Mouse (Mus musculus): ENCODE measurements around the gene Fmn2. TPM values are rescaled to one million over a fixed set of nuclear protein-coding genes. Genes with fewer than 3 reads are reported as not detected.

The Fmn2 gene
- total RNA-seq, 2 experiments from 2014 or later, result 62.8 to 76.8 TPM

- DNase-seq (ENCODE audit: low spot score in 2 of 2), result no peak
- no peak for TF ChIP-seq CTCF (conservative IDR thresholded peaks at IDR 0.05)
- Histone ChIP-seq H3K4me3 (no peak overlapping the region), H3K27ac (no peak overlapping the region)
These were observed 202.3 kb downstream of the Fmn2 start for GRCm38 (mm10) chr1:174703909-174704308.

GRCm38 (mm10) chr1:174719729-174720458, 218.3 kb downstream of the Fmn2 start:
- TF ChIP-seq CTCF (conservative IDR thresholded peaks at IDR 0.05), result no peak

GRCm38 (mm10) chr1:174728771-174729170, 227.1 kb downstream of the Fmn2 start:
- no peak for TF ChIP-seq CTCF (conservative IDR thresholded peaks at IDR 0.05)
- no peak for DNase-seq (ENCODE audit: low spot score in 2 of 2)
- Histone ChIP-seq H3K27ac (no peak overlapping the region), H3K4me3 (no peak overlapping the region)

More at GRCm38 (mm10) chr1:174719729-174720458, 218.3 kb downstream of the Fmn2 start:
- Histone ChIP-seq H3K4me3 (no peak overlapping the region), H3K27ac (no peak overlapping the region)
- DNase-seq (ENCODE audit: low spot score in 2 of 2), result no peak

GRCm38 (mm10) chr1:174732715-174733114, 231.1 kb downstream of the Fmn2 start:
- Histone ChIP-seq H3K27ac (no peak overlapping the region), H3K4me3 (no peak overlapping the region)
- TF ChIP-seq CTCF (conservative IDR thresholded peaks at IDR 0.05), result no peak
- DNase-seq (ENCODE audit: low spot score in 2 of 2), result no peak

- Histone ChIP-seq H3K4me3 (no peak overlapping the region), H3K27ac (no peak overlapping the region)
- TF ChIP-seq CTCF (conservative IDR thresholded peaks at IDR 0.05), result no peak
- no peak for DNase-seq (ENCODE audit: low spot score in 2 of 2)
These were observed 237.3 kb downstream of the Fmn2 start for GRCm38 (mm10) chr1:174738958-174739357.

- H3K27ac ChIP-seq, result no peak overlapping the region
- H3K4me3 ChIP-seq, result no peak overlapping the region
- no peak for DNase-seq (ENCODE audit: low spot score in 2 of 2)
- TF ChIP-seq CTCF (conservative IDR thresholded peaks at IDR 0.05), result no peak
These were observed 241.0 kb downstream of the Fmn2 start for GRCm38 (mm10) chr1:174742667-174743066.

GRCm38 (mm10) chr1:174748520-174748919, 246.9 kb downstream of the Fmn2 start:
- TF ChIP-seq CTCF (conservative IDR thresholded peaks at IDR 0.05), result no peak

GRCm38 (mm10) chr1:174750893-174751461, 249.4 kb downstream of the Fmn2 start:
- H3K27ac ChIP-seq, result no peak overlapping the region
- no peak for TF ChIP-seq CTCF (conservative IDR thresholded peaks at IDR 0.05)
- no peak overlapping the region for H3K4me3 ChIP-seq
- no peak for DNase-seq (ENCODE audit: low spot score in 2 of 2)

More at GRCm38 (mm10) chr1:174748520-174748919, 246.9 kb downstream of the Fmn2 start:
- no peak overlapping the region for H3K4me3 ChIP-seq
- H3K27ac ChIP-seq, result no peak overlapping the region
- no peak for DNase-seq (ENCODE audit: low spot score in 2 of 2)

- no peak overlapping the region for H3K27ac ChIP-seq
- no peak overlapping the region for H3K4me3 ChIP-seq
- TF ChIP-seq CTCF (conservative IDR thresholded peaks at IDR 0.05), result no peak
- DNase-seq (ENCODE audit: low spot score in 2 of 2), result no peak
These were observed 257.7 kb downstream of the Fmn2 start for GRCm38 (mm10) chr1:174759354-174759753.

GRCm38 (mm10) chr1:174765757-174766156, 264.1 kb downstream of the Fmn2 start:
- H3K27ac ChIP-seq, result no peak overlapping the region
- TF ChIP-seq CTCF (conservative IDR thresholded peaks at IDR 0.05), result no peak
- no peak overlapping the region for H3K4me3 ChIP-seq
- no peak for DNase-seq (ENCODE audit: low spot score in 2 of 2)

- no peak for TF ChIP-seq CTCF (conservative IDR thresholded peaks at IDR 0.05)
- Histone ChIP-seq H3K4me3 (no peak overlapping the region), H3K27ac (no peak overlapping the region)
- DNase-seq (ENCODE audit: low spot score in 2 of 2), result no peak
These were observed 265.2 kb downstream of the Fmn2 start for GRCm38 (mm10) chr1:174766852-174767251.

GRCm38 (mm10) chr1:174771871-174772281, 270.3 kb downstream of the Fmn2 start:
- H3K27ac ChIP-seq, result no peak overlapping the region
- DNase-seq (ENCODE audit: low spot score in 2 of 2), result no peak
- TF ChIP-seq CTCF (conservative IDR thresholded peaks at IDR 0.05), result no peak
- H3K4me3 ChIP-seq, result no peak overlapping the region

GRCm38 (mm10) chr1:174781037-174781436, 279.4 kb downstream of the Fmn2 start:
- no peak for TF ChIP-seq CTCF (conservative IDR thresholded peaks at IDR 0.05)
- no peak for DNase-seq (ENCODE audit: low spot score in 2 of 2)
- peak overlapping the region; percentile 61 for H3K27ac ChIP-seq

GRCm38 (mm10) chr1:174788617-174789016, 287.0 kb downstream of the Fmn2 start:
- Histone ChIP-seq H3K4me3 (no peak overlapping the region), H3K27ac (no peak overlapping the region)
- no peak for TF ChIP-seq CTCF (conservative IDR thresholded peaks at IDR 0.05)
- no peak for DNase-seq (ENCODE audit: low spot score in 2 of 2)

More at GRCm38 (mm10) chr1:174781037-174781436, 279.4 kb downstream of the Fmn2 start:
- no peak overlapping the region for H3K4me3 ChIP-seq

All from layer of hippocampus, adult 2 months (tissue).